Mouse (Mus musculus): ENCODE data around the gene Kdelr3. TPM values are rescaled to one million over a fixed set of nuclear protein-coding genes. Genes with fewer than 3 reads are reported as not detected.

Gene Kdelr3
- total RNA-seq, 2 experiments from 2014 or later, result not detected

- no peak for ATAC-seq (replicated peaks; ENCODE audit: low FRiP score, low TSS enrichment, poor library complexity, severe bottlenecking)
Measured at GRCm38 (mm10) chr15:79548226-79548625, 32.0 kb downstream of the Kdelr3 start.

- ATAC-seq (replicated peaks; ENCODE audit: low FRiP score, low TSS enrichment, poor library complexity, severe bottlenecking), result no peak
Measured at GRCm38 (mm10) chr15:79552566-79552965, 36.4 kb downstream of the Kdelr3 start.

- no peak for ATAC-seq (replicated peaks; ENCODE audit: low FRiP score, low TSS enrichment, poor library complexity, severe bottlenecking)
Measured at GRCm38 (mm10) chr15:79559649-79560048, 43.4 kb downstream of the Kdelr3 start.

- ATAC-seq (replicated peaks; ENCODE audit: low FRiP score, low TSS enrichment, poor library complexity, severe bottlenecking), result no peak
Measured at GRCm38 (mm10) chr15:79562417-79562816, 46.2 kb downstream of the Kdelr3 start.

GRCm38 (mm10) chr15:79575543-79576222, 59.5 kb downstream of the Kdelr3 start:
- ATAC-seq (replicated peaks; ENCODE audit: low FRiP score, low TSS enrichment, poor library complexity, severe bottlenecking), result no peak

- no peak for ATAC-seq (replicated peaks; ENCODE audit: low FRiP score, low TSS enrichment, poor library complexity, severe bottlenecking)
Measured at GRCm38 (mm10) chr15:79576947-79577346, 60.7 kb downstream of the Kdelr3 start.

Other genes with a start within 250 kb of the Kdelr3 start
- not detected in 2 replicates for gene Baiap2l2, start 230.9 kb upstream of the Kdelr3 start, total RNA-seq (2014; fragmentation: Nextera tagmentation)
- not detected in 2 replicates for gene Baiap2l2, start 230.9 kb upstream of the Kdelr3 start, total RNA-seq (2017)
- 26.7 and 34.4 TPM in 2 replicates for gene Pla2g6, start 188.0 kb upstream of the Kdelr3 start, total RNA-seq (2014; fragmentation: Nextera tagmentation)
- gene Pla2g6, start 188.0 kb upstream of the Kdelr3 start, total RNA-seq (2017), result 8.0 and 12.4 TPM in 2 replicates
- 2.7 TPM in 1 of 2 replicates, not detected in the other for gene Maff, start 169.8 kb upstream of the Kdelr3 start, total RNA-seq (2014; fragmentation: Nextera tagmentation)
- gene Maff, start 169.8 kb upstream of the Kdelr3 start, total RNA-seq (2017), result 6.7 and 8.8 TPM in 2 replicates
- gene Tmem184b, start 112.8 kb upstream of the Kdelr3 start, total RNA-seq (2014; fragmentation: Nextera tagmentation), result 8.3 and 9.2 TPM in 2 replicates
- 1.8 and 5.0 TPM in 2 replicates for gene Tmem184b, start 112.8 kb upstream of the Kdelr3 start, total RNA-seq (2017)
- 48.5 and 52.0 TPM in 2 replicates for gene Csnk1e, start 60.8 kb upstream of the Kdelr3 start, total RNA-seq (2014; fragmentation: Nextera tagmentation)
- gene Csnk1e, start 60.8 kb upstream of the Kdelr3 start, total RNA-seq (2017), result 30.5 and 40.8 TPM in 2 replicates
- gene Kcnj4, start 11.2 kb upstream of the Kdelr3 start, total RNA-seq (2014; fragmentation: Nextera tagmentation), result not detected in 2 replicates
- not detected in 2 replicates for gene Kcnj4, start 11.2 kb upstream of the Kdelr3 start, total RNA-seq (2017)
- gene Ddx17, start 30.3 kb downstream of the Kdelr3 start, total RNA-seq (2014; fragmentation: Nextera tagmentation), result 157 and 184 TPM in 2 replicates
- gene Ddx17, start 30.3 kb downstream of the Kdelr3 start, total RNA-seq (2017), result 128 and 171 TPM in 2 replicates
- gene Dmc1, start 88.7 kb downstream of the Kdelr3 start, total RNA-seq (2014; fragmentation: Nextera tagmentation), result not detected in 2 replicates
- gene Dmc1, start 88.7 kb downstream of the Kdelr3 start, total RNA-seq (2017), result 1.2 TPM in 1 of 2 replicates, not detected in the other
- gene Fam227a, start 142.5 kb downstream of the Kdelr3 start, total RNA-seq (2014; fragmentation: Nextera tagmentation), result 1.1 and 11.4 TPM in 2 replicates
- 2.2 TPM in 1 of 2 replicates, not detected in the other for gene Fam227a, start 142.5 kb downstream of the Kdelr3 start, total RNA-seq (2017)
- 18.3 and 32.9 TPM in 2 replicates for gene Cby1, start 142.8 kb downstream of the Kdelr3 start, total RNA-seq (2014; fragmentation: Nextera tagmentation)
- 57.0 and 65.7 TPM in 2 replicates for gene Cby1, start 142.8 kb downstream of the Kdelr3 start, total RNA-seq (2017)
- 195 and 205 TPM in 2 replicates for gene Tomm22, start 154.4 kb downstream of the Kdelr3 start, total RNA-seq (2014; fragmentation: Nextera tagmentation)
- 85.4 and 108 TPM in 2 replicates for gene Tomm22, start 154.4 kb downstream of the Kdelr3 start, total RNA-seq (2017)
- gene Josd1, start 171.5 kb downstream of the Kdelr3 start, total RNA-seq (2014; fragmentation: Nextera tagmentation), result 43.6 and 59.8 TPM in 2 replicates
- 43.8 and 49.8 TPM in 2 replicates for gene Josd1, start 171.5 kb downstream of the Kdelr3 start, total RNA-seq (2017)
- 73.3 and 79.3 TPM in 2 replicates for gene Gtpbp1, start 174.4 kb downstream of the Kdelr3 start, total RNA-seq (2014; fragmentation: Nextera tagmentation)
- 99.5 and 126 TPM in 2 replicates for gene Gtpbp1, start 174.4 kb downstream of the Kdelr3 start, total RNA-seq (2017)
- 9.9 and 11.8 TPM in 2 replicates for gene Sun2, start 226.1 kb downstream of the Kdelr3 start, total RNA-seq (2014; fragmentation: Nextera tagmentation)
- 13.9 and 15.2 TPM in 2 replicates for gene Sun2, start 226.1 kb downstream of the Kdelr3 start, total RNA-seq (2017)